Mouse (Mus musculus) forebrain, embryonic 11.5 days (tissue): ENCODE data around the gene Apba1. TPM values are rescaled to one million over a fixed set of nuclear protein-coding genes. Genes with fewer than 3 reads are reported as not detected.

ENCODE experiments used
- ATAC-seq: fragments of 200-750 bp; cut with Nextera tagmentation; replicated peaks from 2 replicates; pipeline ENCODE4 v1.8.0; 2017; ENCODE audit warnings: moderate TSS enrichment; ENCODE audit not compliant: low FRiP score
- DNase-seq: peaks from one replicate; pipeline ENCODE4 v3.0.0-alpha.2; 2017; ENCODE audit warnings: low spot score
- H3K27ac ChIP-seq: fragments of 300-500 bp; sonication (generic); 2 replicates; pipeline ENCODE4 v1.5.1; 2014; ENCODE audit warnings: low read depth, low read length
- H3K27me3 ChIP-seq: fragments of 300-500 bp; sonication (generic); 2 replicates; pipeline ENCODE4 v1.6.1; 2014; ENCODE audit warnings: mild to moderate bottlenecking, low read length, mixed read lengths; ENCODE audit not compliant: control insufficient read depth, insufficient read depth
- H3K36me3 ChIP-seq: fragments of 300-500 bp; sonication (generic); 2 replicates; pipeline ENCODE4 v1.6.1; 2014; ENCODE audit warnings: mild to moderate bottlenecking, low read length, moderate library complexity, mixed read lengths; ENCODE audit not compliant: control insufficient read depth, insufficient read depth
- H3K4me1 ChIP-seq: fragments of 300-500 bp; sonication (generic); replicated peaks from 2 replicates; pipeline ENCODE4 v1.6.1; 2014; ENCODE audit warnings: low read length, mixed read lengths; ENCODE audit not compliant: control insufficient read depth, insufficient read depth
- H3K4me2 ChIP-seq: fragments of 300-500 bp; sonication (generic); 2 replicates; pipeline ENCODE4 v1.6.1; 2014; ENCODE audit warnings: low read depth, mild to moderate bottlenecking, low read length, moderate library complexity, mixed read lengths; ENCODE audit not compliant: severe bottlenecking
- H3K4me3 ChIP-seq: fragments of 300-500 bp; sonication (generic); 2 replicates; pipeline ENCODE4 v1.5.1; 2014; ENCODE audit warnings: low read depth, low read length
- H3K9ac ChIP-seq: fragments of 300-500 bp; sonication (generic); 2 replicates; pipeline ENCODE4 v1.6.1; 2014; ENCODE audit warnings: low read length
- H3K9me3 ChIP-seq: fragments of 300-500 bp; sonication (generic); 2 replicates; pipeline ENCODE4 v1.6.1; 2016; ENCODE audit warnings: low read length, mixed read lengths; ENCODE audit not compliant: control insufficient read depth
- WGBS: fragments of 180-500 bp; shearing (Covaris S2); extraction: QIAGEN DNeasy Blood & Tissue Kit; methylation state at CpG from one replicate; pipeline ENCODE4 v1.1.7; 2014; 5-methylcytosine and 5-hydroxymethylcytosine counted together
- polyA plus RNA-seq: library from polyadenylated mRNA; unstranded; fragments of >200 nt; fragmentation: Nextera tagmentation; extraction: Ambion mirVana; gene quantifications from 2 replicates; pipeline ENCODE4 v1.2.1, GENCODE M21; 2014

Gene Apba1
- polyA plus RNA-seq, 1 experiment from 2014 or later, result 0.92 TPM

DNA sequence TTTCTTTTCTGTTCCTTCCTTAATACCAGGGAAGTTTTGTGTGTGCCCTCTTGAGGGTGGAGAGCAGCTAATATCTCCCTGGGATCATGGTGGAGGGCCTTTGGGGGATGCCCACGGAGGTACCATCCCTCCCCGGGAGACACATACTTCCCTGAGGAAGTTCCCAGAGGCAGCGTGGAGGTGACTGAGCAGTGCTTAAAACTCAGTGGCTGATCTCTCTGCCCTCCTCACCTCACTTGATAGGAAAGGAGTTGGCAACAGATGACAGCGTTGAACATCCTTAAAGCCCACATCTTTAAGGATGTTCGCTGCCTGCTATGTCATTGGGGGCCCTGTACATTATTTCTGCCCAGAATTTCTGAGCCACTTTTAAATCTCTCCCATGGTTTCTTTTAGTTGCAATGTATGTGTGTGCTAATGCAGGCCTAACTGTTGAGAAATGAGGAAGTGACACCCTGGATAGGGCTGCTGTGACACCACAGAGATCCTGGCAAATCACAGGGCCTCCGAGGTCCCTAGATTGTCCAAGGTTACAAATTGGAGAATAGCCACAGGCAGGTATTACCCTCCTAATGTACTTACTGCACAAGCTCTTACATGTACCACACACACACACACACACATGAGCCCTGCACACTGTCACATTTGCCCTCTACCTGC lies 187.5 kb downstream of the Apba1 start:
- Histone ChIP-seq H3K4me1 (peaks cover 5% of the 10 kb centered on the region; the same call in 1 of the 2 replicates), H3K4me3 (no peak overlapping the region), H3K4me2 (no peak overlapping the region), H3K36me3 (no peaks in the 10 kb centered on the region), H3K27ac (no peak overlapping the region), H3K9ac (no peak overlapping the region), H3K27me3 (no peaks in the 10 kb centered on the region), H3K9me3 (no peaks in the 10 kb centered on the region)
- WGBS, result 87% methylated on average over 6 of the region's 6 CpGs
- no peak for ATAC-seq
- peak; percentile 32 for DNase-seq

DNA sequence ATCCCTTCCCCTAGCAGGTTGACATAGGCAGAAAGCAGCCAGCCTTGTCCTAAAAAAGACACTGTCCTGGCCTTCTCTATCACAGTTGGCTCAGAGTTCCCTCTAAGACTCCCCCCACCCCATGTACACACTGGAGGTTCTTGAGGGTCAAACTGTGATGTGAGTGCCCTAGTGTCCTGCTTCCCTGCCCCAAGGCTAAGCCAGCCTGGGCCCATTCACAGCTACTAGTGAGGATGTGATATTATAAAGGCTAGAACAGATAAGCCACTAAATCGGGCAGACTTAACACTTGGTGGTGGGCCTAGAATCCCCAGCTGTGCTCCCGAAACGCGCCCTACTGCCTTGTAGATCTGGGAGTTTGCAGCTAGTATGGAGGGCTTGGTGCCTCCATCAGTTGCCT lies 188.1 kb downstream of the Apba1 start:
- DNase-seq (peak; percentile 44), ATAC-seq (no peak)
- H3K4me3 ChIP-seq, result no peak overlapping the region
- H3K4me2 ChIP-seq, result no peak overlapping the region
- WGBS, result 71% methylated on average over 4 of the region's 4 CpGs
- H3K27me3 ChIP-seq, result no peaks in the 10 kb centered on the region
- H3K27ac ChIP-seq, result no peak overlapping the region
- H3K36me3 ChIP-seq, result no peaks in the 10 kb centered on the region
- no peaks in the 10 kb centered on the region for H3K9me3 ChIP-seq
- peaks cover 5% of the 10 kb centered on the region; the same call in 1 of the 2 replicates for H3K4me1 ChIP-seq
- no peak overlapping the region for H3K9ac ChIP-seq

GRCm38 (mm10) chr19:23947871-23948270 lies 189.2 kb downstream of the Apba1 start:
- Histone ChIP-seq H3K9ac (no peak overlapping the region), H3K4me2 (0 out of 2 replicates have a peak overlapping the region, but pooled peaks have one; percentile 11), H3K4me3 (no peak overlapping the region), H3K27ac (0 out of 2 replicates have a peak overlapping the region, but pooled peaks have one; percentile 25), H3K36me3 (no peaks in the 10 kb centered on the region), H3K9me3 (no peaks in the 10 kb centered on the region), H3K27me3 (no peaks in the 10 kb centered on the region), H3K4me1 (peaks cover 5% of the 10 kb centered on the region; the same call in 1 of the 2 replicates)
- WGBS, result 9% methylated on average over 4 of the region's 4 CpGs
- ATAC-seq (no peak), DNase-seq (no peak)

DNA sequence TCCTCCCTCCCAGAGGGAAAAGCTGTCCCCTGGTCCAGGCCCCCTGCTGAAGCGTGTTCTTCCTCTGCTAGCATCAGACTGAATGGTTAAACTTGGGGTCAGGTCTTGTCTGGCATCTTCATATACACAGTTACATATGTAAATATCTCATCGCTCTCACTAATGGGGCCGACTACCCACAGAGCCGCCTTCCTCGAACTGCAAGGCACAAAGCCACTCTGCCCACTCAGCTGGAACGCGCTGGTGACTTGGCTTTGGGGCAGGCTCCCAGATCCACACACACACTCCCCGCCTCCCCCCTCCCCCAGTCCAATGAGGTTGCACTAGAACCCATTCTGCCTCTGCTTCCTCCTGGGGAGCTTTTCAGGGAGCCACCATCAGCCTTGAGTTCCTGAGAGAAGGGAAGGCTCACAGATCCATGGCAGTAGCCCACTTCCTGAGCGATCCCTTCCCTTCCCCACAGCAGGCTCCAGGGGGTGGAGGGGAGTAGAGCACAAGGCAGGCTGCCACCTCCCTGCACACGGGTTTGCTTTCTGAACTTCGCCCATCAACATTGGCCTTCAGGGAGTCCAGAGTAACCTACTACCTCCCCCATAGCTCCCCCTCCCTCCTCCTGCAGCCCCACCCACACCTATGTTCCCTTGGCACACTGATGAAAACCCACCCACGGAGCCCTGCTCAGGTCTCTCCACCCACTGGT lies 189.8 kb downstream of the Apba1 start:
- Histone ChIP-seq H3K9ac (no peak overlapping the region), H3K27ac (no peak overlapping the region), H3K4me3 (no peak overlapping the region), H3K4me2 (0 out of 2 replicates have a peak overlapping the region, but pooled peaks have one; percentile 11), H3K27me3 (no peaks in the 10 kb centered on the region), H3K4me1 (peaks cover 5% of the 10 kb centered on the region; the same call in 1 of the 2 replicates), H3K36me3 (no peaks in the 10 kb centered on the region), H3K9me3 (no peaks in the 10 kb centered on the region)
- DNase-seq (no peak), ATAC-seq (0 out of 2 replicates have a peak, but pooled peaks have one; percentile 24)
- 10% methylated on average over 12 of the region's 12 CpGs for WGBS

- H3K4me3 ChIP-seq, result no peak overlapping the region
These were observed 196.8 kb downstream of the Apba1 start for GRCm38 (mm10) chr19:23955461-23955860.

DNA sequence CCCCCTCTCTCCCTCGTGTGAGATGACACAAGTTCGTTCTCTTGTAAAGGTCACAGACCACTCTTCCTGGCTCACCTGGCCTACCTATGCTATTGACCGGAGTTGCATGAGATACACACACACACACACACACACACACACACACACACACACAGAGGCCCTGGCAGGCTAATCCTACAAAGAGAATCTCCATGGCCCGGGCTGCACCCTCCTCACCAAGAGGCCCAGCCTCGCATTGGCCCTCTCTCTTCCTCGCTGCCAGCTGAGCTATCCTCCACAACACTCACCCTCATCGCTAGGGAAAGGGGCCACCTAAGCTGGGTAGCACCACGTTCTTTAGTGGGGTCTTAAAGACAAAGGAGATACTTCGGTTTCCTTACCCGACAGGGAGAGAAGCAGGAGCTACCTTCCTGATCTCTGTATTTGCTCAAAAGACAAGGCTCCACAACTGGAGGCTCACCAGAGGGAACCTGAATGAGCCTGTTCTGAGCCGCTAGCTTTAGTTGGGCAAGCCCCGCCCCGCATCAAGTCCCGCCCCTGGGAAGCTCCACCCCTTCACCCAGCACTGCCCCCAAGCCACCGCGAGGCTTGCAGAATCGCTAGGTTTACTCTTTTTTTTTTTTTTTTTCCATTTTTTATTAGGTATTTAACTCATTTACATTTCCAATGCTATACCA lies 197.8 kb downstream of the Apba1 start:
- H3K36me3 ChIP-seq, result no peaks in the 10 kb centered on the region
- no peak for ATAC-seq

More at GRCm38 (mm10) chr19:23955461-23955860, 196.8 kb downstream of the Apba1 start:
- peaks cover 7% of the 10 kb centered on the region; the same call in 1 of the 2 replicates for H3K4me1 ChIP-seq
- H3K27me3 ChIP-seq, result no peaks in the 10 kb centered on the region
- ATAC-seq (no peak), DNase-seq (no peak)
- no peaks in the 10 kb centered on the region for H3K9me3 ChIP-seq
- no peak overlapping the region for H3K27ac ChIP-seq
- 94% methylated on average over 8 of the region's 8 CpGs for WGBS
- H3K9ac ChIP-seq, result no peak overlapping the region
- H3K4me2 ChIP-seq, result no peak overlapping the region
- H3K36me3 ChIP-seq, result no peaks in the 10 kb centered on the region

DNA sequence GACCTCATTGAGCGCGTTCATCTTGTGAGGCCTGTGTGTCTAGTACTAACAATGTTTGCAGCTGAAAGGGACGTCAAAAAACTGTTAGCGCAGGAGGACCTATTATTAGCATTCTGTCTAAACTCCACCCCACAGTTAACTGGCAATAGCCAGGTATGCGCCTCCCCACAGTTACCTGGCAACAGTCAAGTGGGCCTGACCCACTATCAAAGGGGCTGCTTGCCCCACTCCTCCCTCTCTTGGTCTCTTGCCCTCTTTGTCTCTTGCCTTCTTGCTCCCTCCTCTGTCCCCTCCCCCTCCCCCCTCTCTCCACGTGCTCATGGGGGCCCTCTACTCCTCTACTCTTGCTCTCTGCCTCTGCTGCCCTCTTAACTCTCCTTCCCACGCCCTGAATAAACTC lies 198.9 kb downstream of the Apba1 start:
- ATAC-seq, result no peak
- no peaks in the 10 kb centered on the region for H3K36me3 ChIP-seq
- WGBS, result 78% methylated on average over 7 of the region's 7 CpGs
- H3K4me3 ChIP-seq, result no peak overlapping the region
- no peak overlapping the region for H3K4me2 ChIP-seq
- no peaks in the 10 kb centered on the region for H3K9me3 ChIP-seq
- no peak overlapping the region for H3K27ac ChIP-seq
- H3K27me3 ChIP-seq, result no peaks in the 10 kb centered on the region
- DNase-seq, result no peak
- H3K4me1 ChIP-seq, result peaks cover 10% of the 10 kb centered on the region; the same call in 1 of the 2 replicates
- H3K9ac ChIP-seq, result no peak overlapping the region

More for the DNA sequence above, 197.8 kb downstream of the Apba1 start:
- Histone ChIP-seq H3K4me1 (peaks cover 10% of the 10 kb centered on the region; the same call in 1 of the 2 replicates), H3K27me3 (no peaks in the 10 kb centered on the region), H3K9ac (no peak overlapping the region), H3K4me2 (no peak overlapping the region), H3K27ac (no peak overlapping the region), H3K9me3 (no peaks in the 10 kb centered on the region), H3K4me3 (no peak overlapping the region)
- no peak for DNase-seq
- WGBS, result 70% methylated on average over 17 of the region's 17 CpGs

DNA sequence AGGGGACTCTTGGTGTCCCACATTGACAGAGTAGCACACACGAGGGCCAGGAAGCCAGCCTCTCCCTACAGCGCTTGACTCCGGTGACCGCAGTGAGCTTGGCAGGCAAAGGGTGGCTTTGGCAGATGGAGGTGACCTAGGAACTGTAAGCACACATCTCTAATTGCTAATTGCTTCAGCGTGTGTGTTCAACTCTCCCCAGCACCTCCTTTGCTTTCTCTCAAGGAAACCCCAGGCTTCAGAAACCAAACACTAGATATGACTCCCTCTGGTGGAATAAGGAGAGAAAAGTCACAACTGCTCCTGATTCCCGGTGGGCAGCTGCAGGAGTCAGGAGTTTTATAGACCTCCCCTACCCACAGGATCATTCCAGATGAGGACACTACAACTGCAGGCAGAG lies 200.2 kb downstream of the Apba1 start:
- Histone ChIP-seq H3K9me3 (no peaks in the 10 kb centered on the region), H3K36me3 (no peaks in the 10 kb centered on the region), H3K27me3 (no peaks in the 10 kb centered on the region), H3K27ac (no peak overlapping the region), H3K4me2 (no peak overlapping the region), H3K4me1 (peaks cover 10% of the 10 kb centered on the region; the same call in 1 of the 2 replicates), H3K9ac (no peak overlapping the region), H3K4me3 (no peak overlapping the region)
- ATAC-seq, result no peak
- no peak for DNase-seq
- 44% methylated on average over 6 of the region's 6 CpGs for WGBS
